Mouse (Mus musculus) neural tube, embryonic 15.5 days (tissue): ENCODE results near the gene Rhot1. TPM values are rescaled to one million over a fixed set of nuclear protein-coding genes. Genes with fewer than 3 reads are reported as not detected.

ENCODE experiments used
- ATAC-seq: fragments of 200-750 bp; cut with Nextera tagmentation; 2 replicates; pipeline ENCODE4 v1.8.0; 2017; ENCODE audit warnings: mild to moderate bottlenecking, moderate TSS enrichment, moderate library complexity; ENCODE audit not compliant: low FRiP score
- H3K27ac ChIP-seq: fragments of 300-500 bp; sonication (generic); replicated peaks from 2 replicates; pipeline ENCODE4 v1.5.1; 2015; ENCODE audit warnings: mild to moderate bottlenecking, inconsistent platforms
- H3K27me3 ChIP-seq: fragments of 300-500 bp; sonication (generic); replicated peaks from 2 replicates; pipeline ENCODE4 v1.6.1; 2015; ENCODE audit warnings: inconsistent platforms
- H3K36me3 ChIP-seq: fragments of 300-500 bp; sonication (generic); 2 replicates; pipeline ENCODE4 v1.6.1; 2015; ENCODE audit warnings: inconsistent platforms
- H3K4me1 ChIP-seq: fragments of 300-500 bp; sonication (generic); 2 replicates; pipeline ENCODE4 v1.6.1; 2015; ENCODE audit warnings: inconsistent platforms
- H3K4me2 ChIP-seq: fragments of 300-500 bp; sonication (generic); 2 replicates; pipeline ENCODE4 v1.6.1; 2015; ENCODE audit warnings: inconsistent platforms, mild to moderate bottlenecking, moderate library complexity
- H3K4me3 ChIP-seq: fragments of 300-500 bp; sonication (generic); replicated peaks from 2 replicates; pipeline ENCODE4 v1.5.1; 2015; ENCODE audit warnings: mild to moderate bottlenecking, inconsistent platforms
- H3K9ac ChIP-seq: fragments of 300-500 bp; sonication (generic); replicated peaks from 2 replicates; pipeline ENCODE4 v1.6.1; 2015; ENCODE audit warnings: mild to moderate bottlenecking, inconsistent platforms
- H3K9me3 ChIP-seq: fragments of 300-500 bp; sonication (generic); replicated peaks from 2 replicates; pipeline ENCODE4 v1.6.1; 2016; ENCODE audit warnings: inconsistent platforms
- WGBS: fragments of 180-500 bp; shearing (Covaris S2); methylation state at CpG from one replicate; pipeline ENCODE4 v1.1.7; 2015; ENCODE audit warnings: mixed read lengths; 5-methylcytosine and 5-hydroxymethylcytosine counted together
- polyA plus RNA-seq: library from polyadenylated mRNA; unstranded; fragments of >200 nt; fragmentation: Nextera tagmentation; extraction: Ambion mirVana; gene quantifications from 2 replicates; pipeline ENCODE4 v1.2.1, GENCODE M21; 2015

Rhot1 gene
- polyA plus RNA-seq, 1 experiment from 2014 or later = 72.9 TPM

DNA sequence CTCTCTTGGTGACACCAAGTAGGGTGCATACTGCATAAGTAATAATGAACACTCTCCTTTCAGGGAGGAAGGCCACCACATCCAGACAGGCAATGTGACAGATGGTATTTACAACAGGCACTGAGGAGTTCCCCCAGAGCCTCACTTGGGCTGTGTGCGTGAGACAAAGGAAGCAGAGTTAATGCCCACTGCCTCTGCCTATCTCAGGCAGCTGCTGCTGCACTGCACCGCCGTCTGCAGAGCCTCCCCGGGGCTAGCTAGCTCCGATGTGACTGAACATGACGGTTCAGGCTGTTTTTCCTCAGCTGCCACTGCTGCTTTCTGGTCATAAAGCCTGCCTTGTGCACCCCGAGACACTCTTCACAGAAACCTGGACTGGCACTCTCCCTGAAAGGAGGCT, 83.6 kb downstream of the Rhot1 start:
- WGBS = 10% methylated on average over 7 of the region's 7 CpGs
- Histone ChIP-seq H3K4me3 (no peak overlapping the region), H3K9me3 (no peaks in the 10 kb centered on the region), H3K27ac (peak overlapping the region; percentile 66), H3K4me1 (peaks cover 47% of the 10 kb centered on the region), H3K36me3 (no peaks in the 10 kb centered on the region), H3K4me2 (no peak overlapping the region), H3K27me3 (no peaks in the 10 kb centered on the region), H3K9ac (no peak overlapping the region)
- no peak for ATAC-seq

DNA sequence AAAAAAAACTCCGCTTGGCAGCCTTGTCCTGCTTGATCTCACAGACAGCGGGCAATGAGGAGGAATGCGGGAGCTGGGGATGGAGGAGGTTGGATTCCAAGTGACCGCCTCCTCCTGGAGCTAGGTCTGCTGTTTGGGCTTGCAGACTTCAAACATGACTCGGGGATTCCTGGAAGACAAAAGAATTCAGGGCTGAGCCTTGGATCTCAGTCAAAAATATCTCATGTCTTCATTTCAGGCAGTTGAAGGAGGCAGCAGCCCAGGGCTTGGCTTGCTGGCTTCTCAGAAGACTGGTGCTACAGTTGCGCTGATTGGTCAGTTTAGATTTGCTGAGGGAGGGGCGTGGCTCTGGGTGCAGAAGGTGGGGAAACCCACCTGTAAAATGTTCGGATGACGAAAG, 86.2 kb downstream of the Rhot1 start:
- Histone ChIP-seq H3K36me3 (no peaks in the 10 kb centered on the region), H3K27me3 (no peaks in the 10 kb centered on the region), H3K27ac (no peak overlapping the region), H3K4me1 (peaks cover 41% of the 10 kb centered on the region), H3K4me2 (no peak overlapping the region), H3K4me3 (no peak overlapping the region), H3K9ac (no peak overlapping the region), H3K9me3 (no peaks in the 10 kb centered on the region)
- ATAC-seq = no peak
- WGBS = 34% methylated on average over 9 of the region's 9 CpGs

DNA sequence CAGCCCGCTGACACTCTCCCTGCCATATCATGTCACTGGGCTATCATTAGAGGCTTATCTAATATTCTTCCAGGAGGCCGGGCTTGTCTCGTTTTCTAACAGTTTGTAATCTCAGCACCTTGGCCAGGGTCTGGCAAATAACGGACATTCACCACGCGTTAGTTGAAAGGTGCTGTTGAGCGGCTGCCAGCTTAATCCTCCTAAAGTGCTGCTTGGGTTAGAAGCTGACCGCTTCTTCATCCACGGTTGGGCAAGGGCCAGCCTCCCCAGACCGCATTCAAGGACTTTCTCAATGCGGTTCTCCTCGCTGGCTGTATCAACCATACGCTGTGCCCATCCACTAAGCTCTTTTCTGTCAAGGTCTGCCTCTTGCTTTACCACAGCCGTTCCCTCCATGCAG, 87.0 kb downstream of the Rhot1 start:
- Histone ChIP-seq H3K9me3 (no peaks in the 10 kb centered on the region), H3K27me3 (no peaks in the 10 kb centered on the region), H3K4me3 (no peak overlapping the region), H3K27ac (no peak overlapping the region), H3K4me1 (peaks cover 38% of the 10 kb centered on the region), H3K36me3 (no peaks in the 10 kb centered on the region), H3K4me2 (no peak overlapping the region), H3K9ac (no peak overlapping the region)
- ATAC-seq = no peak
- 40% methylated on average over 14 of the region's 14 CpGs for WGBS

DNA sequence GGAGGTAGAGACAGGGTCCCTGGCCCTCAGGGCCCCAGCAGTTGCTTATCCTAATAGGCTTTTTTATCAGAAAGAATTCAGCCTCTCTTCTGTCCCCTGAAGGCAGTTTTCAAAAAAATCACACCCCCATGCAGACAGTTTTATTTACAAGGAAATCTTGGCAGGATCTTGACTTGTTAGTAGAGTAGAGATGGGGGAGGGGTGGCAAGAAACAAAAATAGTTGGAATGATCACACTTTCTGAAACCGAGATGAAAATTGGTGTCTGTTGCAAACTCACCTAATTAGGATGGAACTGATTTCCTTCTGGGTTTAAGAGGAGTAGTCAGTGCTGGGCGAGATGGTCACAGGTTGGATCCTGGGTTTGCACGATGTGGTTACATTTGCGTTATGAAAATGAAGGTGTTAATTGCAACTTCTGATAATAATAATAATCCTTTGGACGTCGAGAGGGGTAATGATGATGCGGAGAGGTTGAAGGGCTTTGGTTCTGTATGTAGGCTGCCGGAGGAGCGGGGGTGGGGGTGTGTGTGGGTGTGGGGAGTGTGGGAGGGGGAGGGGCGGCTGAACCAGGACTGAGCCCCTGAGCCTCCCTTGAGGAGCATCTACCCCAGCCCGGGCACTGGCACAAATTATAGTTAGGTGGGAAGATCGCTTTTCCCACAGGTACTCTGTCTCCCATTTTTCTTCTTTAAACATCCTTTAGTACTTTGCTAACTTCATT, 90.9 kb downstream of the Rhot1 start:
- no peaks in the 10 kb centered on the region for H3K27me3 ChIP-seq
- H3K9ac ChIP-seq = no peak overlapping the region
- H3K4me2 ChIP-seq = peak overlapping the region; percentile 100
- no peaks in the 10 kb centered on the region for H3K9me3 ChIP-seq
- H3K4me1 ChIP-seq = peaks cover 46% of the 10 kb centered on the region
- H3K36me3 ChIP-seq = no peaks in the 10 kb centered on the region
- 7% methylated on average over 12 of the region's 12 CpGs for WGBS
- peak overlapping the region; percentile 78 for H3K4me3 ChIP-seq
- no peak for ATAC-seq
- no peak overlapping the region for H3K27ac ChIP-seq

DNA sequence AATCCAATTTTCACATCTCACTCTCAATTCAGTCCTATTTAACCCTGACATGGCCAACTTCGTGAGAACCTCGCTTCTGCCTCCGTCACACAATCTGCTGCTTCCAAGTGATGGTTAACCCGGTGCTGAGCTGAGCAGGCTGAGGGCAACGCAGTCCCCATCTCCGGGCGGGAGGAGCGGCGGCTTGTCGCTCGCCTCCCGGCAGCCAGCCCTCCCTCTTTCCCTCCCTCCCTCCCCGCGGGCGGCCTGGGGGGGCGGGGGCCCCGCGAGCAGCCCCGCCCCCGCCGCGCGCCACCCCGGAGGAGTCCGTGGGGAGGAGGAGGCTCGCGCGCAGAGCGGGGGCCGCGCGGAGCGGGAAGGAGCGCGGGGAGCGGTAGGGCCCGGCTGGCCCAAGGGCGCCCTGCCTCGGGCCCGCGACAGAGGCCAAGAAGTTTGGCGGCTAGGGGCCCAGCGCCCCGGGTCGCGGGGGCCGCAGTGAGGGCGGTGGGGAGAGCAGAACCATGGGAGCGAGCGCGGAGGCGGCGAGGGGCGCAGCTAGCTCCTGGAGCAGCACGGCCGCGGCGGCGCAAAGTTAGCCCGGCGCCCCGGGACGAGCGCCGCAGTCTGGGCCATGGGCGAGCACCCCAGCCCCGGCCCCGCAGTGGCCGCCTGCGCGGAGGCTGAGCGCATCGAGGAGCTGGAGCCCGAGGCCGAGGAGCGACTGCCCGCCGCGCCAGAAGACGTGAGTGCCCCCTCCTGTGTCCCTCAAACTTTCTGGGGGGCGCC, 91.9 kb downstream of the Rhot1 start, which contains the start of gene Rhbdl3:
TSS of gene Rhbdl3 (plus strand) at position 362 of the 765 bp plus-strand sequence.
- Histone ChIP-seq H3K4me2 (peak within 1 kb of the TSS; percentile 100), H3K36me3 (no peaks in the 10 kb centered on the region), H3K27ac (peak within 1 kb of the TSS; percentile 74), H3K9me3 (no peaks in the 10 kb centered on the region), H3K4me3 (peak within 1 kb of the TSS; percentile 78), H3K27me3 (no peaks in the 10 kb centered on the region), H3K4me1 (peaks cover 38% of the 10 kb centered on the region), H3K9ac (peak within 1 kb of the TSS; percentile 73)
- under 1% methylated on average over 76 of the region's 81 CpGs for WGBS
- peak; percentile 62 for ATAC-seq

DNA sequence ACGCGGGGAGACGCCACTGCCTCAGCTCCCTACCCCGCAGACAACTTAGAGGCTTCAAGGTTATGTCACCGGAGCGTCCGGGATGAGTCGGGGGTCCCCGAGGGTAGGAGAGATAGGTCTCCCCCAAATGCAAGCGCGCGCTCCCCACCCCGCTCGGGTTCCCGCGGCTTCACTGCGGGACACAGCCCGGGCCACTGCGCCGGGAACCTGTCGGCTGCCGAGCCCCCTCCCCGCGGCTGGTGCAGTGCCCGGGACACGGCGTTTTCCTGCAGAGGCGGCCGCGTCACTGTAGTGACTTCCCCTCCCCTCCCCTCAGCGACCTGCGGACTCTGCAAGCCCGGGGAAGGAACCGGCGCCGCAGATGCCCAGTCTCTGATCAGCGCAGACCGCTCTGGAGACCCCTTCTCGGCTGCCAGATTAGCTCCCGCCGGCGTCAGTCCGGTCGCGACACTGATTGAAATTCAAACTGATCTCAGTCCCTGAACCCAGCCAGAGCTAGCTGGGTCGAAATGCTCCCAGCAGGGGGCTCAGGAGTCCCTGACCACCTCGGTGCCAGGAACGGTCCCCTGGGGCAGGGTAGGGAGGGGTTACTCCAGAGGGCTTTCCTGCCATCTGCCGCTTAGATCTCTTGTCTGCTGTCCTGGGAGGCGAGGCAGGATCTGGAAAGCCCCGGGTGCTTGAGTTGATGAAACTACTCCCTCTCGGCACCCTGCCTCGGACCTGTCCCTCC, 92.7 kb downstream of the Rhot1 start:
- under 1% methylated on average over 52 of the region's 53 CpGs for WGBS
- peak; percentile 62 for ATAC-seq
- peak overlapping the region; percentile 78 for H3K4me3 ChIP-seq

DNA sequence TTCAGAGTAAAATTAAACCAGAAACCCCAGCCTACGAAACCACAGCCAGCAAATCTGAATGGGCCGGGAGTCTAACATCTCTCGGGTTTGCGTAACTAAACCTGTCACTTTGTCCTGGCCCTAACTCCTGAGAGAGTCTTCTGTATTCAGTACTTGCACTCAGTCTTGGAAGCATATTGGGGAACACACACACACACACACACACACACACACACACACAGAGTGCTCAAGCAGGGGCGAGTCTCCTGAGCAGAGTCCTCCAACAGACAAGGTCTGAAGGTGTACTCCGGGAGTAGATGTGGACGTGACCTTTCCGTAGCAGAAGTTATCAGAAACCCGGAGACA, 93.2 kb downstream of the Rhot1 start:
- peak overlapping the region; percentile 78 for H3K4me3 ChIP-seq
- under 1% methylated on average over 9 of the region's 9 CpGs for WGBS
- H3K36me3 ChIP-seq = no peaks in the 10 kb centered on the region
- peak overlapping the region; percentile 100 for H3K4me2 ChIP-seq
- peak overlapping the region; percentile 74 for H3K27ac ChIP-seq
- H3K27me3 ChIP-seq = no peaks in the 10 kb centered on the region
- no peak for ATAC-seq
- peak overlapping the region; percentile 73 for H3K9ac ChIP-seq
- no peaks in the 10 kb centered on the region for H3K9me3 ChIP-seq
- H3K4me1 ChIP-seq = peaks cover 35% of the 10 kb centered on the region

More for the DNA sequence above, 92.7 kb downstream of the Rhot1 start:
- Histone ChIP-seq H3K4me1 (peaks cover 35% of the 10 kb centered on the region), H3K27ac (peak overlapping the region; percentile 74), H3K4me2 (peak overlapping the region; percentile 100), H3K9me3 (no peaks in the 10 kb centered on the region), H3K27me3 (no peaks in the 10 kb centered on the region), H3K9ac (peak overlapping the region; percentile 73), H3K36me3 (no peaks in the 10 kb centered on the region)

DNA sequence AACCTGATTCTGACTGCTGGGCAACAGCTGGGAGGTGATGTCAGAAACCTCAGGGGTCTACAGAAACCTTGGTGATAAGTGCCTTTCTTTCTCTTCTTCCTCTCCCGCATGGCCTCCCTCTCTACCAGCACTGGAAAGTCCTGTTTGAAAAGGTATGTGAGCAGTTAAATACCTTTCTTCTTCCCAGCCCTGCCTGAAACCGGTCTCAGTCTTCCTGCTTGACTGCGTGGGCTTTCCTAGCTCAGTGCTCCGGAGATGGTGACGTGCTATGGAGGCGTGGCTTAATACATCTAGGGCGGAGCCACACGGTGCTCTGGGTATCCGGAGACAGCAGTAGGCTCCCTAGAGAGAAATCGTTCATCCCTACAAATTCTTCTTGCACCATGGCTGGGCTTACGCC, 93.7 kb downstream of the Rhot1 start:
- Histone ChIP-seq H3K9me3 (no peaks in the 10 kb centered on the region), H3K27me3 (no peaks in the 10 kb centered on the region), H3K9ac (peak overlapping the region; percentile 73), H3K4me1 (peaks cover 35% of the 10 kb centered on the region), H3K4me3 (peak overlapping the region; percentile 78), H3K36me3 (no peaks in the 10 kb centered on the region), H3K4me2 (peak overlapping the region; percentile 100), H3K27ac (peak overlapping the region; percentile 74)
- under 1% methylated on average over 11 of the region's 11 CpGs for WGBS
- peak; percentile 76 for ATAC-seq

DNA sequence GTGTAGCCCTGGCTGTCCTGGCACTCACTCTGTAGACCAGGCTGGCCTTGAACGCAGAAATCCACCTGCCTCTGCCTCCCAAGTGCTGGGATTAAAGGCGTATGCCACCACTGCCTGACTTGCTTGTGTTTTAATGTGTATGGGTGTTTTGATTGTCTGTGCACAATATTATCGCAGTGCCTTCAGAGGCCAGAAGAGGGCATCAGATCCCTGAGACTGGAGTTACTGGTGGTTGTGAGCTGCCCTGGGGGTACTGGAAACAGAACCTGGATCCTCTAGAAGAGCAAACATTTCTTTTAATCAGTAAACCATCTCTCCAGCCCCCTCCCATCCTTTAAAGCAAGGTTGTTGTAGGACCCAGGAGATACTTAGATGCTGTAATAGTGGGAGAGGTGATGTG, 94.9 kb downstream of the Rhot1 start:
- Histone ChIP-seq H3K27me3 (no peaks in the 10 kb centered on the region), H3K4me1 (peaks cover 35% of the 10 kb centered on the region), H3K4me2 (no peak overlapping the region), H3K9ac (no peak overlapping the region), H3K9me3 (no peaks in the 10 kb centered on the region), H3K36me3 (no peaks in the 10 kb centered on the region), H3K4me3 (no peak overlapping the region), H3K27ac (no peak overlapping the region)
- 91% methylated on average over 3 of the region's 3 CpGs for WGBS
- ATAC-seq = no peak

DNA sequence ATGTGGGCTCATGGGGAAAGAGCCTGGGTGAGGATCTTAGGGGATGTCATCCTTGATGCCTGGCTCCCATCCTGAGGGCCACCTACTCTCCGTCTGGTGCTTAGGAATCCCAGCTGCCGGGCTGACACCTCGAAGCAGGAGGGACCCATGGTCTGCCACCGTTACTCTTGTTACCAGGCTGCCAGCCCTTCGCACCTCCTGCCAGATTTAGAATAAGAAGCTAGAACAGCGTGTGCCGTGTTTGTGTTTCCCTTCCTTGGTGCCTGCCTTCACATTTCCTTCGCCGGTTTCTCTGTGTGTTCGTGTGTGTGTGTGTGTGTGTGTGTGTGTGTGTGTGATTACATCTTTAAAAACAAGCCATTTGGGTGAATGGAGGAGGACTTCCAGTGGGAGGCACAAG, 96.0 kb downstream of the Rhot1 start:
- Histone ChIP-seq H3K4me2 (no peak overlapping the region), H3K4me1 (peaks cover 29% of the 10 kb centered on the region), H3K36me3 (no peaks in the 10 kb centered on the region), H3K27ac (no peak overlapping the region), H3K27me3 (no peaks in the 10 kb centered on the region), H3K4me3 (no peak overlapping the region), H3K9me3 (no peaks in the 10 kb centered on the region), H3K9ac (no peak overlapping the region)
- 90% methylated on average over 10 of the region's 10 CpGs for WGBS
- ATAC-seq = no peak

DNA sequence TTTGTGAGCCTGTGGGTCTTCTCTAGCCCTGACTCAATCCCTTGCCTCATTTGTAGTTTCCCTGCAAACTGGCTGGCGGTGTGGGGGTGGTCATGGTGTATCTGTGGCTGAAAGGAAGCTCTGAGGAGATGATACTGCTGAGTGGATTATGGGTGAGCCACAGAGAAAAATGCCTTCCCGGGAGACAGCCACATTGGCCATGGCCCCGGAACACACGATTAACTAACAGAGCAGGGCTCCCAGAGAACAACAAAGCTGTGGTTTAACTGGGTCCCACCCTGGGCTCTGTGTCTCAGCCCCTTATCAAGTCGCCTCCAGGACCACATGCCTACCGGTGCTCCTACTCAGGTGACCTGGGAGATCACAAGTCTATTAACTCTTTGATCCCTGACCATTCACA, 99.7 kb downstream of the Rhot1 start:
- Histone ChIP-seq H3K36me3 (no peaks in the 10 kb centered on the region), H3K9ac (no peak overlapping the region), H3K4me2 (no peak overlapping the region), H3K27ac (no peak overlapping the region), H3K4me3 (no peak overlapping the region), H3K4me1 (peaks cover 20% of the 10 kb centered on the region), H3K27me3 (no peaks in the 10 kb centered on the region), H3K9me3 (no peaks in the 10 kb centered on the region)
- no peak for ATAC-seq
- WGBS = 53% methylated on average over 6 of the region's 6 CpGs
